Mouse (Mus musculus) heart, embryonic 13.5 days (tissue): ENCODE measurements around the gene Nqo1. TPM values are rescaled to one million over a fixed set of nuclear protein-coding genes. Genes with fewer than 3 reads are reported as not detected.

Source experiments
- ATAC-seq: fragments of 200-750 bp; cut with Nextera tagmentation; 2 replicates; pipeline ENCODE4 v1.8.0; 2017; ENCODE audit warnings: moderate TSS enrichment; ENCODE audit not compliant: insufficient number of reproducible peaks, low FRiP score, low TSS enrichment; ENCODE audit errors: extremely low read depth
- H3K27ac ChIP-seq: fragments of 300-500 bp; sonication (generic); replicated peaks from 2 replicates; pipeline ENCODE4 v1.5.1; 2015; ENCODE audit warnings: moderate library complexity, mild to moderate bottlenecking, inconsistent platforms
- H3K27me3 ChIP-seq: fragments of 300-500 bp; sonication (generic); replicated peaks from 2 replicates; pipeline ENCODE4 v1.6.1; 2015; ENCODE audit warnings: mild to moderate bottlenecking, inconsistent platforms
- H3K36me3 ChIP-seq: fragments of 300-500 bp; sonication (generic); 2 replicates; pipeline ENCODE4 v1.6.1; 2015; ENCODE audit warnings: mild to moderate bottlenecking, inconsistent platforms
- H3K4me1 ChIP-seq: fragments of 300-500 bp; sonication (generic); 2 replicates; pipeline ENCODE4 v1.6.1; 2015; ENCODE audit warnings: inconsistent platforms
- H3K4me2 ChIP-seq: fragments of 300-500 bp; sonication (generic); 2 replicates; pipeline ENCODE4 v1.6.1; 2015; ENCODE audit warnings: inconsistent platforms, mild to moderate bottlenecking, moderate library complexity
- H3K4me3 ChIP-seq: fragments of 300-500 bp; sonication (generic); 2 replicates; pipeline ENCODE4 v1.5.1; 2015; ENCODE audit warnings: moderate library complexity, mild to moderate bottlenecking, inconsistent platforms
- H3K9ac ChIP-seq: fragments of 300-500 bp; sonication (generic); 2 replicates; pipeline ENCODE4 v1.6.1; 2015; ENCODE audit warnings: inconsistent platforms, mild to moderate bottlenecking, moderate library complexity
- H3K9me3 ChIP-seq: fragments of 300-500 bp; sonication (generic); 2 replicates; pipeline ENCODE4 v1.6.1; 2016; ENCODE audit warnings: inconsistent platforms
- WGBS: fragments of 180-500 bp; shearing (Covaris S2); methylation state at CpG from one replicate; pipeline ENCODE4 v1.1.7; 2015; ENCODE audit warnings: mixed read lengths; 5-methylcytosine and 5-hydroxymethylcytosine counted together
- polyA plus RNA-seq: library from polyadenylated mRNA; unstranded; fragments of >200 nt; fragmentation: Nextera tagmentation; extraction: Ambion mirVana; gene quantifications from 2 replicates; pipeline ENCODE4 v1.2.1, GENCODE M21; 2015

The Nqo1 gene
- polyA plus RNA-seq, 1 experiment from 2014 or later = 5.7 TPM

DNA sequence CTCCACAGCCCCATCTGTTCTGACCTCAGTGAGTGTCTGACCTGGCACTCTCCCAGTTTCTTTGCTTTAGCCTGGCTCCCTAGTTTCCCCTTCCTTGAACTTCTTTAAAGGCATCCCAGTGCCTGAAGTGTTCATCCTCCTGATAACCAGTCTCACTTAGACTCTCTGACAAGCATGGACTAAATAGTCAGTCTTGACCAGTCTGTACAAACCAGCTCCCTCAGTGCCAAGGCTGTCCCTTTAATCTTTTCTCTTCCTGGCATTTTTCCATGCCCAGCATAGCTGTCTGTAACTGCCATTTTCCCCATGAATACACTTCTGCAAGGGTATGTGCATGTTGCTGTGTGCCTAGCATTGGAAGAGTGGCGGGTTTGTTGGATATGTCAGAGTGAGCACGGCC, 17.9 kb downstream of the Nqo1 start:
- Histone ChIP-seq H3K4me2 (no peak overlapping the region), H3K9me3 (no peaks in the 10 kb centered on the region), H3K9ac (no peak overlapping the region), H3K4me1 (peaks cover 41% of the 10 kb centered on the region), H3K27ac (no peak overlapping the region), H3K27me3 (no peaks in the 10 kb centered on the region), H3K4me3 (no peak overlapping the region), H3K36me3 (peaks cover 13% of the 10 kb centered on the region)
- no peak for ATAC-seq
- WGBS = 73% methylated on average over 2 of the region's 2 CpGs

DNA sequence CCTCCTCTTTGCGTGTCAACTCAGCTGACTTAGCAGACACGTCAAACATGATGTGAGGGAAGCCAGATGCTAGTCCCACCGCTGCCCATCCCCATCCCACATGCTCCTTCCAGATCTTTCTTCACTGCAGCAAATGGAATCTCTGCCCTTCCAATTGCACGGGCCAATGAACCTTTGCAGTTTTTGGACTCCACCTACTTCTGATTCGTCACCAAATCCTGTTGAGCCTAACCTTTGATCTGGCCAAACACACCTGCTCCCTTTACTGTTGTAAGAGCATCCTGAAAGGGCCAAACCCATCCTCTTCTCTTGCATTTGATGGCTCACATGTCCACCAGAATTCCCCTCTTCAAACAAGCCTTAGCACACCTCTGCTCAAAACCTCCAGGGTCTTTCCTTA, 18.4 kb downstream of the Nqo1 start:
- H3K27ac ChIP-seq = no peak overlapping the region
- peaks cover 37% of the 10 kb centered on the region for H3K4me1 ChIP-seq
- no peak overlapping the region for H3K4me2 ChIP-seq

DNA sequence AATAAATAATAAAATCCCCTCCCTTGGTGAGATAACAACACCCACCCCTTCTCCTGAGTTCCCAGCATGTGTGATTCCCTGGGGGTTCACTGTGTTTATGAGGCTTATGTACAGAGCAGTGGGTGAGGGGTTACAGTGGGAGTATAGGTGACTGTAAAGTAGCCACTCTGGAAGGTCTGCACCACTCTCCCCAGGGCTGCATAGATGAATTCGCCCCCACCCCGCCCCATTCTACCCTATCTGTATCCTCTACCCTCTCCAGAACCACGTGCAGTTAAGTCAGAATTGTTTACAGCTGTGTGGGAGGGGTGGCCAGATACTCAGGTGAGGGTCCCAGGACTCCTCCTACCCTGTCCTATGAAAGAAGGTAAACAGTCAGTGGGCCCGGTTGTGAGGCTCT, 20.1 kb downstream of the Nqo1 start:
- no peak overlapping the region for H3K4me2 ChIP-seq
- no peaks in the 10 kb centered on the region for H3K9me3 ChIP-seq
- 62% methylated on average over 4 of the region's 4 CpGs for WGBS
- H3K36me3 ChIP-seq = peaks cover 34% of the 10 kb centered on the region
- H3K9ac ChIP-seq = no peak overlapping the region
- H3K27me3 ChIP-seq = no peaks in the 10 kb centered on the region
- no peak overlapping the region for H3K4me3 ChIP-seq
- no peak for ATAC-seq
- H3K27ac ChIP-seq = no peak overlapping the region
- H3K4me1 ChIP-seq = peaks cover 32% of the 10 kb centered on the region

More for the DNA sequence above, 18.4 kb downstream of the Nqo1 start:
- no peak overlapping the region for H3K4me3 ChIP-seq
- WGBS = 44% methylated on average over 5 of the region's 5 CpGs
- ATAC-seq = no peak
- H3K9ac ChIP-seq = no peak overlapping the region
- no peaks in the 10 kb centered on the region for H3K9me3 ChIP-seq
- no peaks in the 10 kb centered on the region for H3K27me3 ChIP-seq
- peaks cover 17% of the 10 kb centered on the region for H3K36me3 ChIP-seq

GRCm38 (mm10) chr8:107381666-107382065, 21.3 kb downstream of the Nqo1 start:
- 85% methylated on average over 4 of the region's 4 CpGs for whole genome bisulfite sequencing
- Histone ChIP-seq H3K4me3 (no peak overlapping the region), H3K36me3 (peaks cover 40% of the 10 kb centered on the region), H3K4me2 (no peak overlapping the region), H3K9ac (no peak overlapping the region), H3K9me3 (no peaks in the 10 kb centered on the region), H3K4me1 (peaks cover 29% of the 10 kb centered on the region), H3K27ac (no peak overlapping the region), H3K27me3 (no peaks in the 10 kb centered on the region)
- no peak for ATAC-seq

DNA sequence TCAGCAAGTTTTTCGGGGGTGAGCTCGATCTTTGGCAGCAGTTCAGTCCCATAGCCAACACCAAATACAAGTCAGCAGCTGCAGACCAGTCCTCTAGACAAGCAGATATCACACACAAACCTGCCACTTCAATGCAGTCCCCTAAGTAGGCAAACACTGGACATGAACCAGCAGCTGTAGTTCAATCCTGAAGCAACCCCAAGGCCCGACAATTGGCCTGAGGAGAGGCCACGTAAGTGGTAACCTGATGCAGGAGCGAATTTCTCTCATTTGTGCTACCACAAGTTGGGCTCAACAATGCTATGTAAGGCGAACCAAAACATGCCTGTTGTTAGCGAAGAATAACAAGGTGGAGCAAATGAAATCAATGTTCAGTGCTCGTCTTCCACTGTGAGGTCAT, 22.3 kb downstream of the Nqo1 start:
- no peaks in the 10 kb centered on the region for H3K27me3 ChIP-seq
- WGBS = 89% methylated on average over 8 of the region's 8 CpGs

GRCm38 (mm10) chr8:107377346-107377745, 25.7 kb downstream of the Nqo1 start:
- Histone ChIP-seq H3K27ac (no peak overlapping the region), H3K9me3 (no peaks in the 10 kb centered on the region), H3K4me3 (no peak overlapping the region), H3K4me1 (no peaks in the 10 kb centered on the region), H3K9ac (no peak overlapping the region), H3K27me3 (no peaks in the 10 kb centered on the region), H3K36me3 (peaks cover 71% of the 10 kb centered on the region), H3K4me2 (no peak overlapping the region)
- 81% methylated on average over 3 of the region's 3 CpGs for WGBS
- no peak for ATAC-seq

More for the DNA sequence above, 22.3 kb downstream of the Nqo1 start:
- ATAC-seq = no peak
- Histone ChIP-seq H3K36me3 (peaks cover 46% of the 10 kb centered on the region), H3K4me1 (peaks cover 20% of the 10 kb centered on the region), H3K9ac (no peak overlapping the region), H3K4me2 (no peak overlapping the region), H3K27ac (no peak overlapping the region), H3K4me3 (no peak overlapping the region), H3K9me3 (no peaks in the 10 kb centered on the region)

- Histone ChIP-seq H3K27me3 (no peaks in the 10 kb centered on the region), H3K4me3 (no peak overlapping the region), H3K4me1 (0 out of 2 replicates have a peak, but pooled peaks cover 3% of the 10 kb centered on the region), H3K9me3 (no peaks in the 10 kb centered on the region), H3K27ac (no peak overlapping the region), H3K4me2 (no peak overlapping the region), H3K9ac (no peak overlapping the region), H3K36me3 (peaks cover 88% of the 10 kb centered on the region)
- WGBS = 75% methylated on average over 4 of the region's 4 CpGs
- ATAC-seq = no peak
Observed at GRCm38 (mm10) chr8:107370311-107370710, 32.7 kb downstream of the Nqo1 start.

Other genes starting within 250 kb of the Nqo1 start
- gene Nfat5, start 109.7 kb downstream of the Nqo1 start, polyA plus RNA-seq = 10.0 and 10.4 TPM in 2 replicates
- gene Nob1, start 21.8 kb upstream of the Nqo1 start, polyA plus RNA-seq = 45.2 and 51.1 TPM in 2 replicates
- gene Wwp2, start 33.2 kb upstream of the Nqo1 start, polyA plus RNA-seq = 28.4 and 30.1 TPM in 2 replicates
- gene Psmd7, start 185.3 kb upstream of the Nqo1 start, polyA plus RNA-seq = 176 and 196 TPM in 2 replicates